ENCODE assay signal across 9 mouse cellular contexts in the genomic region with DNA sequence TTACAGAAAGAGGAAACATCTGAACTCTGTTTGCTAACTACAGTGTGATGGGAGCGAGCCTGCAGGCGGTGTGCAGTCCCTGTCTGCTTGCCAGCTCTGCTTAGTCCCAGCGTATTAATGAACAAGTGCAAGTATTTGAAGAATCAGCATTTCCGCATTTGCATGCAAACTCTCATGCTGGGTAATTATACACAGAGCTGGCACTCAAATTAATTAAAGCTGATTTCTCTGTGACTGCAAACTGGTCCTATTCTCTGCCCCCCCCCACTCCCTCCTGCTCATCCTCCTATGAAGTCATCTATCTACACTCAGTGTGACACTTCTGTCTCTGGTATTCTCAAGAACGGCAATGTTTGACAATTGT.
A peak's percentile ranks its signal among the peaks of the same experiment; 100 is the strongest.
DNase-seq lines count a peak whose midpoint lies in the region; ATAC-seq and TF ChIP-seq lines count a peak whose summit lies in the region.
"Had no signal": no experiment of that assay in that cellular context is flagged by ENCODE, and none has a peak within 500 bp of the region (broad histone marks: within the 10 kb centered on the region; RNA-seq: fewer than 3 reads in every experiment).

No protein-coding gene starts in this region.

- peak overlapping the region; percentile 31 for H3K4me2 ChIP-seq in hindbrain, embryonic 13.5 days
- no peak overlapping the region for H3K4me2 ChIP-seq in hindbrain, embryonic 11.5 days (replicated peaks; ENCODE audit: low read depth, low read length)
- peak overlapping the region; percentile 44 for H3K4me2 ChIP-seq in forebrain, embryonic 16.5 days (ENCODE audit: low read length)
- H3K4me2 ChIP-seq in limb, embryonic 14.5 days (replicated peaks; ENCODE audit: low read depth, low read length, severe bottlenecking) = 0 out of 2 replicates have a peak overlapping the region, but pooled peaks have one; percentile 2
- no peak overlapping the region for H3K4me2 ChIP-seq in liver, embryonic 12.5 days

- H3K27me3 ChIP-seq in hindbrain, embryonic 13.5 days = no peaks in the 10 kb centered on the region
- no peaks in the 10 kb centered on the region for H3K27me3 ChIP-seq in hindbrain, embryonic 11.5 days (ENCODE audit: control insufficient read depth, insufficient read depth, low read length)
- H3K27me3 ChIP-seq in forebrain, embryonic 16.5 days (replicated peaks; ENCODE audit: control insufficient read depth, insufficient read depth, low read length) = 0 out of 2 replicates have a peak, but pooled peaks cover 2% of the 10 kb centered on the region
- no peaks in the 10 kb centered on the region for H3K27me3 ChIP-seq in limb, embryonic 14.5 days (ENCODE audit: control insufficient read depth, insufficient read depth, low read length)
- no peaks in the 10 kb centered on the region for H3K27me3 ChIP-seq in liver, embryonic 12.5 days (replicated peaks)
- H3K27me3 ChIP-seq: CH12.LX had no signal

- no peak for TF ChIP-seq POLR2A in brain, embryonic 14.5 days (IDR thresholded peaks at IDR 0.05; ENCODE audit: borderline replicate concordance, extremely low read depth, insufficient read depth, insufficient read length, poor library complexity, severe bottlenecking)
- TF ChIP-seq POLR2A in limb, embryonic 14.5 days (IDR thresholded peaks at IDR 0.05; ENCODE audit: borderline replicate concordance, extremely low read depth, insufficient read depth, insufficient read length) = no peak

- no peak for TF ChIP-seq CTCF in brain, embryonic 14.5 days (IDR thresholded peaks at IDR 0.05; ENCODE audit: borderline replicate concordance, extremely low read depth, insufficient read depth, insufficient read length)

- H3K27ac ChIP-seq in hindbrain, embryonic 13.5 days = 0 out of 2 replicates have a peak overlapping the region, but pooled peaks have one; percentile 55
- no peak overlapping the region for H3K27ac ChIP-seq in hindbrain, embryonic 11.5 days (ENCODE audit: low read depth, low read length)
- no peak overlapping the region for H3K27ac ChIP-seq in forebrain, embryonic 16.5 days (ENCODE audit: low read length)
- H3K27ac ChIP-seq in limb, embryonic 14.5 days (replicated peaks; ENCODE audit: low read depth, low read length) = no peak overlapping the region
- H3K27ac ChIP-seq in liver, embryonic 12.5 days = no peak overlapping the region

- peak; percentile 77 for ATAC-seq in hindbrain, embryonic 13.5 days (ENCODE audit: low FRiP score)
- no peak for ATAC-seq in hindbrain, embryonic 11.5 days (ENCODE audit: low FRiP score)
- ATAC-seq in forebrain, embryonic 16.5 days = peak; percentile 92
- ATAC-seq in limb, embryonic 14.5 days (ENCODE audit: low FRiP score, low read depth) = no peak
- no peak for ATAC-seq in inflammation-experienced regulatory T-cells, adult 6 months
- no peak for ATAC-seq in liver, embryonic 12.5 days

- DNase-seq in hindbrain, embryonic 11.5 days (ENCODE audit: low spot score) = no peak
- DNase-seq in brain, embryonic 14.5 days (ENCODE audit: low read depth) = peak; percentile 94
- DNase-seq in limb, embryonic 14.5 days (ENCODE audit: low spot score) = peak; percentile 17
- DNase-seq in spleen, postnatal 4 days (ENCODE audit: low spot score in 2 of 2) = no peak

- 27% methylated on average over 5 of the region's 5 CpGs for WGBS in hindbrain, embryonic 13.5 days
- 73% methylated on average over 5 of the region's 5 CpGs for WGBS in hindbrain, embryonic 11.5 days
- 8% methylated on average over 5 of the region's 5 CpGs for WGBS in forebrain, embryonic 16.5 days
- WGBS in limb, embryonic 14.5 days = 56% methylated on average over 5 of the region's 5 CpGs
- 83% methylated on average over 5 of the region's 5 CpGs for WGBS in liver, embryonic 12.5 days (ENCODE audit: insufficient replicate concordance)

- no peaks in the 10 kb centered on the region for H3K9me3 ChIP-seq in hindbrain, embryonic 13.5 days
- H3K9me3 ChIP-seq in hindbrain, embryonic 11.5 days (ENCODE audit: control insufficient read depth, low read length) = no peaks in the 10 kb centered on the region
- no peaks in the 10 kb centered on the region for H3K9me3 ChIP-seq in forebrain, embryonic 16.5 days (ENCODE audit: control insufficient read depth, low read length)
- H3K9me3 ChIP-seq in limb, embryonic 14.5 days (ENCODE audit: control insufficient read depth, low read length) = no peaks in the 10 kb centered on the region
- H3K9me3 ChIP-seq in liver, embryonic 12.5 days (replicated peaks) = no peaks in the 10 kb centered on the region

- H3K36me3 ChIP-seq in hindbrain, embryonic 13.5 days = no peaks in the 10 kb centered on the region
- H3K36me3 ChIP-seq in hindbrain, embryonic 11.5 days (ENCODE audit: control insufficient read depth, insufficient read depth, low read length) = no peaks in the 10 kb centered on the region
- H3K36me3 ChIP-seq in forebrain, embryonic 16.5 days (ENCODE audit: control insufficient read depth, insufficient read depth) = no peaks in the 10 kb centered on the region
- H3K36me3 ChIP-seq in limb, embryonic 14.5 days (ENCODE audit: control insufficient read depth, insufficient read depth, low read length) = no peaks in the 10 kb centered on the region
- H3K36me3 ChIP-seq in liver, embryonic 12.5 days = no peaks in the 10 kb centered on the region

- H3K4me3 ChIP-seq in hindbrain, embryonic 13.5 days = no peak overlapping the region
- H3K4me3 ChIP-seq in hindbrain, embryonic 11.5 days (ENCODE audit: low read depth, low read length) = no peak overlapping the region
- peak overlapping the region; percentile 14 for H3K4me3 ChIP-seq in forebrain, embryonic 16.5 days (replicated peaks; ENCODE audit: low read length)
- no peak overlapping the region for H3K4me3 ChIP-seq in limb, embryonic 14.5 days (replicated peaks; ENCODE audit: low read length)
- H3K4me3 ChIP-seq in liver, embryonic 12.5 days = no peak overlapping the region

- H3K9ac ChIP-seq in hindbrain, embryonic 13.5 days = no peak overlapping the region; the same call in 1 of the 2 replicates
- no peak overlapping the region for H3K9ac ChIP-seq in hindbrain, embryonic 11.5 days (ENCODE audit: low read depth, low read length)
- H3K9ac ChIP-seq in forebrain, embryonic 16.5 days (replicated peaks; ENCODE audit: low read depth, low read length) = peak overlapping the region; percentile 25; the same call in 1 of the 2 replicates
- no peak overlapping the region for H3K9ac ChIP-seq in limb, embryonic 14.5 days (ENCODE audit: low read depth, low read length, severe bottlenecking)
- H3K9ac ChIP-seq in liver, embryonic 12.5 days = no peak overlapping the region

- H3K4me1 ChIP-seq in hindbrain, embryonic 13.5 days (replicated peaks) = peaks cover 16% of the 10 kb centered on the region
- H3K4me1 ChIP-seq in hindbrain, embryonic 11.5 days (replicated peaks; ENCODE audit: control insufficient read depth, insufficient read depth, low read length) = no peaks in the 10 kb centered on the region
- peaks cover 22% of the 10 kb centered on the region for H3K4me1 ChIP-seq in forebrain, embryonic 16.5 days (replicated peaks; ENCODE audit: control insufficient read depth, insufficient read depth, low read length)
- peaks cover 8% of the 10 kb centered on the region for H3K4me1 ChIP-seq in limb, embryonic 14.5 days (ENCODE audit: control insufficient read depth, insufficient read depth, low read length)
- H3K4me1 ChIP-seq in liver, embryonic 12.5 days = no peaks in the 10 kb centered on the region

Comparison
In these comparisons a context has a peak if more than half of its experiments do, and no peak if none do; other contexts are left out.
1. ATAC-seq: peak in hindbrain, embryonic 13.5 days (single experiment) and forebrain, embryonic 16.5 days (single experiment); none in hindbrain, embryonic 11.5 days (single experiment), limb, embryonic 14.5 days (single experiment), inflammation-experienced regulatory T-cells, adult 6 months (single experiment) and liver, embryonic 12.5 days (single experiment).
2. H3K4me2 ChIP-seq: peak in hindbrain, embryonic 13.5 days (single experiment), forebrain, embryonic 16.5 days (single experiment) and limb, embryonic 14.5 days (single experiment); none in hindbrain, embryonic 11.5 days (single experiment) and liver, embryonic 12.5 days (single experiment).
3. DNase-seq: peak in brain, embryonic 14.5 days (single experiment) and limb, embryonic 14.5 days (single experiment); none in hindbrain, embryonic 11.5 days (single experiment) and spleen, postnatal 4 days (0 of 2).